Mouse (Mus musculus) left cerebral cortex, postnatal 10 days (tissue): ENCODE measurements around the gene Twist1. TPM values are rescaled to one million over a fixed set of nuclear protein-coding genes. Genes with fewer than 3 reads are reported as not detected.

ENCODE experiments used
- DNase-seq, 2 experiments: peaks; one replicate each; pipeline ENCODE4 v3.0.0; 2021 to 2022; ENCODE audit warnings: low spot score in 2 of 2, mixed read lengths in 1 of 2; ENCODE audit errors: extremely low spot score in 1 of 2
- intact Hi-C: fragments of 180-260 bp; cut with DNase I; formaldehyde crosslinking; loops from one replicate; pipeline ENCODE4 v1.15.1; 2025
- total RNA-seq, 2 experiments: library from RNA; stranded (reverse); gene quantifications; 2 replicates each; pipeline ENCODE4 v1.2.3; 2021

Gene Twist1
- under 1 TPM; 0.28 to 0.88 TPM for total RNA-seq

GRCm38 (mm10) chr12:33957400-33958240 is at the start of gene Twist1:
Gene Twist1, plus strand, starts transcription at chr12:33957671.
- intact Hi-C loops: loop anchor here (10.0 kb wide), 1 partner anchor 353 kb away; no protein-coding TSS in a partner anchor
- peak in 1 of 2 experiments; percentile 80 for DNase-seq

- intact Hi-C loops: no loop called here
- no peak for DNase-seq
These were observed 30.7 kb upstream of the Twist1 start for GRCm38 (mm10) chr12:33926751-33927150.

- DNase-seq: no peak
- intact Hi-C loops: no loop called here
These were observed 30.0 kb upstream of the Twist1 start for GRCm38 (mm10) chr12:33927334-33928098.

- peak in 1 of 2 experiments; percentile 21 for DNase-seq
- intact Hi-C loops: no loop called here
These were observed 28.9 kb upstream of the Twist1 start, which contains the start of gene Ferd3l for GRCm38 (mm10) chr12:33928331-33929192. Gene Ferd3l, plus strand, starts transcription at chr12:33928425.

- no peak for DNase-seq
- intact Hi-C loops: loop anchor here (5.0 to 10.0 kb wide), 2 partner anchors 348 to 471 kb away; no protein-coding TSS in a partner anchor
These were observed 4.6 kb upstream of the Twist1 start for GRCm38 (mm10) chr12:33952843-33953242.

- intact Hi-C loops: loop anchor here (5.0 to 10.0 kb wide), 2 partner anchors 350 to 473 kb away; no protein-coding TSS in a partner anchor
- no peak for DNase-seq
These were observed 2.4 kb upstream of the Twist1 start for GRCm38 (mm10) chr12:33954931-33955565.

GRCm38 (mm10) chr12:33955606-33956295 is 1.7 kb upstream of the Twist1 start:
- peak in 1 of 2 experiments; percentile 62 for DNase-seq
- intact Hi-C loops: loop anchor here (10.0 kb wide), 1 partner anchor 351 kb away; no protein-coding TSS in a partner anchor

GRCm38 (mm10) chr12:33956576-33957399 is 683 bp upstream of the Twist1 start:
- intact Hi-C loops: loop anchor here (10.0 kb wide), 1 partner anchor 352 kb away; no protein-coding TSS in a partner anchor
- DNase-seq: peak in 1 of 2 experiments; percentile 36

- intact Hi-C loops: loop anchor here (10.0 kb wide), 1 partner anchor 354 kb away; no protein-coding TSS in a partner anchor
- peak in 1 of 2 experiments; percentile 40 for DNase-seq
These were observed 1.0 kb downstream of the Twist1 start for GRCm38 (mm10) chr12:33958241-33959194.

- DNase-seq: no peak
- intact Hi-C loops: loop anchor here (10.0 kb wide), 1 partner anchor 354 kb away; no protein-coding TSS in a partner anchor
These were observed 1.7 kb downstream of the Twist1 start for GRCm38 (mm10) chr12:33959206-33959605.

GRCm38 (mm10) chr12:33959846-33960245 is 2.4 kb downstream of the Twist1 start:
- no peak for DNase-seq
- intact Hi-C loops: loop anchor here (10.0 kb wide), 2 partner anchors 355 to 695 kb away; no protein-coding TSS in a partner anchor

GRCm38 (mm10) chr12:33961013-33961412 is 3.5 kb downstream of the Twist1 start:
- intact Hi-C loops: loop anchor here (10.0 kb wide), 1 partner anchor 694 kb away; no protein-coding TSS in a partner anchor
- no peak for DNase-seq

GRCm38 (mm10) chr12:33962118-33962772 is 4.8 kb downstream of the Twist1 start:
- no peak for DNase-seq
- intact Hi-C loops: loop anchor here (10.0 kb wide), 1 partner anchor 693 kb away; no protein-coding TSS in a partner anchor

GRCm38 (mm10) chr12:33962773-33963130 is 5.3 kb downstream of the Twist1 start:
- DNase-seq: no peak
- intact Hi-C loops: loop anchor here (10.0 kb wide), 1 partner anchor 692 kb away; no protein-coding TSS in a partner anchor
